Mouse (Mus musculus) G1E (cell line): Measurements from ENCODE around the gene Fam170b.

Source experiments
- CTCF ChIP-seq: IDR thresholded peaks from 2 replicates; pipeline ENCODE4 v1.5.1; 2012; ENCODE audit warnings: low read depth, low read length, inconsistent platforms, mixed read lengths
- GATA1 ChIP-seq: IDR thresholded peaks from 2 replicates; pipeline ENCODE4 v1.6.1; 2012; ENCODE audit warnings: borderline replicate concordance, low read length, inconsistent platforms, mixed read lengths
- GATA2 ChIP-seq: IDR thresholded peaks from 2 replicates; pipeline ENCODE4 v1.6.1; 2012; ENCODE audit warnings: low read depth, low read length, inconsistent platforms, borderline replicate concordance
- TAL1 ChIP-seq: conservative IDR thresholded peaks from 2 replicates; pipeline ENCODE4 v1.6.1; 2012; ENCODE audit warnings: low read depth, low read length, inconsistent platforms, mixed read lengths

GRCm38 (mm10) chr14:32817258-32817657, 16.5 kb upstream of the Fam170b start:
- TF ChIP-seq CTCF, result no peak
- TF ChIP-seq GATA1, result no peak
- TF ChIP-seq GATA2, result no peak
- TF ChIP-seq TAL1, result no peak
